Mouse (Mus musculus): Measurements from ENCODE around the gene Appl2.

- TF ChIP-seq POLR2A (IDR thresholded peaks at IDR 0.05; ENCODE audit: insufficient read length, low read depth) = no peak
- TF ChIP-seq USF1 (IDR thresholded peaks at IDR 0.05; ENCODE audit: low read depth) = no peak
- no peak for TF ChIP-seq CEBPB (IDR thresholded peaks at IDR 0.05; ENCODE audit: insufficient read depth, poor library complexity, severe bottlenecking)
- TF ChIP-seq MYOG (IDR thresholded peaks at IDR 0.05; ENCODE audit: control insufficient read depth in 1 of 3, insufficient read depth in 1 of 3, insufficient read length in 2 of 3, low read depth in 2 of 3) = no peak
- no peak for TF ChIP-seq MAX (IDR thresholded peaks at IDR 0.05; ENCODE audit: low read depth)
- no peak for TF ChIP-seq REST (IDR thresholded peaks at IDR 0.05; ENCODE audit: insufficient read depth, insufficient read length)
- no peak for TF ChIP-seq POLR2AphosphoS2 (IDR thresholded peaks at IDR 0.05; ENCODE audit: insufficient read length, low read depth)
- TF ChIP-seq MYOD1 (IDR thresholded peaks at IDR 0.05; ENCODE audit: control insufficient read depth in 1 of 3, insufficient read length in 2 of 3, low read depth in 2 of 3) = no peak
Measured at GRCm38 (mm10) chr10:83660605-83661004, 12.1 kb upstream of the Appl2 start.
